Mouse (Mus musculus) kidney, adult 2 months (tissue): ENCODE results near the gene Kcnab1.

Experiments
- CTCF ChIP-seq: fragments of 200-500 bp; conservative IDR thresholded peaks from 2 replicates; pipeline ENCODE4 v1.5.1; 2011; ENCODE audit warnings: low read depth, mild to moderate bottlenecking, control low read depth, low read length, moderate library complexity, mixed read lengths; ENCODE audit not compliant: insufficient read depth, insufficient read length
- POLR2A ChIP-seq: fragments of 200-500 bp; IDR thresholded peaks from one replicate; pipeline ENCODE4 v1.6.1; 2011; ENCODE audit warnings: low read depth, low read length, control low read depth

DNA sequence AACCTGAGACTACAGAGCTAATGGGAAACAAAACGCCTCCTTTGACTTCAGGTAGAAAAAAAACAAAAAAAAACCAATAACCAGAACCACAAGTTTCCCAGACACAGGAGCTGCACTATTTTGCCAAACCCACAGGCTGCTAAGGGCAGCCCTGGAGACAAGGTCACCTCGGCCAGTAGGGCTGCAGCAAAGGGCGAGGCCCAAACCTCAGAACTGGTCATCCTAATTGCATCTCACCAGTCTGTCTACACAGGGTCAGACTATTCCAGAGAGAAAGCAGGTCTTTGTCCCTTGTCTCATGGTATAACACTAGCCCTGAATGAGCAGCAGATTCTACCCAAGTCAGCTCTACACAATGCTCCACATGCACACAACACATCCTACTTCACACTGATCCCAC, 265.5 kb downstream of the Kcnab1 start:
- no peak for TF ChIP-seq POLR2A
- TF ChIP-seq CTCF, result no peak
